Mouse (Mus musculus): Measurements from ENCODE around the gene 3110082J24Rik. TPM values are rescaled to one million over a fixed set of nuclear protein-coding genes. Genes with fewer than 3 reads are reported as not detected.

Gene 3110082J24Rik
- polyA plus RNA-seq, 1 experiment: not detected

DNA sequence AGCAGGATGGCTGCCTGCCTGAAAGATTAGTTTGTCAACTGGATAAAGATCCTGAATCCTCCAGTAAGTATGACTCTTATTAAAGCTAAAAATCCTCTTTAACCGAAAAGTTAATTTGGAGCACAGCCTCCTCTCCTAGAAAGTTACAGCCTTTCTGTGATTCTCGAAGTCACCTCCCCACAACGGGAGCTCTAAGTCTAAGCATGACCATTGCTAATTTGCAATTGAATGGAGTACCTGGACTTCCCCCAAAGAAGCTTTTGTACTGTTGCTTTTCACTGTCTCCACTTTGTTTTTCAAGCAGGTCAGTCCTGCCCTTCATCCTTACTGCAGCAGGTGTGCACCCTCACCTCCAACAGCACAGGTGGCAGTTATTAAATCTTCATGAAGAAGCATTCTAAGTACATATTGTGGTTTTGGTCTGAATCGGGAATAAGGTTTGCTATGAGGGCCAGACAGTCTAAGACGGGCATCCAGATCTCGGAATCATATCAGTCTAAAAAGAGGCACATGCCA lies 47.6 kb downstream of the 3110082J24Rik start:
- no peak overlapping the region for H3K4me3 ChIP-seq (replicated peaks)
- no peak for TF ChIP-seq TAL1 (IDR thresholded peaks at IDR 0.05; ENCODE audit: low read length)
- TF ChIP-seq GATA1 (IDR thresholded peaks at IDR 0.05; ENCODE audit: low read length): no peak
- H3K27me3 ChIP-seq (ENCODE audit: control insufficient read depth): no peaks in the 10 kb centered on the region
- H3K4me1 ChIP-seq (ENCODE audit: control insufficient read depth): peaks cover 2% of the 10 kb centered on the region; the same call in 1 of the 2 replicates
- H3K9me3 ChIP-seq (ENCODE audit: control insufficient read depth, low read length): no peaks in the 10 kb centered on the region
- H3K36me3 ChIP-seq (ENCODE audit: control insufficient read depth): peaks cover 50% of the 10 kb centered on the region

Other genes with a start within 250 kb of the 3110082J24Rik start
- 0.02 and 0.14 TPM in 2 replicates for gene Il6, start 93.0 kb downstream of the 3110082J24Rik start, polyA plus RNA-seq (2012)
- gene Tyms, start 32.5 kb downstream of the 3110082J24Rik start, polyA plus RNA-seq (2012): 9.5 and 11.7 TPM in 2 replicates
- gene Garem2, start 925 bp downstream of the 3110082J24Rik start, polyA plus RNA-seq (2012): 0.02 TPM in 1 of 2 replicates, not detected in the other
- gene Hadha, start 49.1 kb upstream of the 3110082J24Rik start, polyA plus RNA-seq (2012): 3.3 and 6.4 TPM in 2 replicates
- gene Hadhb, start 49.2 kb upstream of the 3110082J24Rik start, polyA plus RNA-seq (2012): 2.8 and 4.6 TPM in 2 replicates
- gene Adgrf3, start 99.6 kb upstream of the 3110082J24Rik start, polyA plus RNA-seq (2012): not detected in 2 replicates
- gene Selenoi, start 126.5 kb upstream of the 3110082J24Rik start, polyA plus RNA-seq (2012): 0.07 and 0.12 TPM in 2 replicates
- not detected in 2 replicates for gene Drc1, start 175.3 kb upstream of the 3110082J24Rik start, polyA plus RNA-seq (2012)

Measured in erythroblast, embryonic 14.5 days (primary cell).